Mouse (Mus musculus) CH12.LX (cell line): Measurements from ENCODE around the gene Slc45a1. TPM values are rescaled to one million over a fixed set of nuclear protein-coding genes. Genes with fewer than 3 reads are reported as not detected.

Source experiments
- DNase-seq: peaks from one replicate; pipeline ENCODE4 v3.0.0-alpha.2; 2013; ENCODE audit errors: extremely low read depth
- H3K27ac ChIP-seq: 2 replicates; pipeline ENCODE4 v1.5.1; 2012; ENCODE audit warnings: low read depth, mild to moderate bottlenecking, control low read depth, moderate library complexity; ENCODE audit not compliant: insufficient read depth
- H3K27me3 ChIP-seq: replicated peaks from 2 replicates; pipeline ENCODE3; 2012; ENCODE audit warnings: inconsistent platforms
- H3K36me3 ChIP-seq, 2 experiments: replicated peaks in 1 of 2; 2 replicates each; pipeline versions ENCODE3 to v1.6.1; 2012; ENCODE audit warnings: inconsistent platforms in 1 of 2, low read length in 1 of 2, mild to moderate bottlenecking in 1 of 2, mixed read lengths in 1 of 2, moderate library complexity in 1 of 2; ENCODE audit not compliant: control insufficient read depth in 1 of 2, insufficient read depth in 1 of 2
- H3K4me1 ChIP-seq, 2 experiments: 2 replicates each; pipeline ENCODE4 v1.6.1; 2012; ENCODE audit warnings: inconsistent platforms in 1 of 2, moderate library complexity in 1 of 2; ENCODE audit not compliant: insufficient read depth in 2 of 2, control insufficient read depth in 1 of 2
- H3K4me2 ChIP-seq: 2 replicates; pipeline ENCODE4 v1.6.1; 2012; ENCODE audit warnings: low read depth, mild to moderate bottlenecking, control low read depth; ENCODE audit not compliant: poor library complexity, insufficient read depth, severe bottlenecking
- H3K4me3 ChIP-seq, 3 experiments: fragments of 150-350 bp in 1 of 3; sonication (generic) in 1 of 3; replicated peaks in 1 of 3; 2 replicates each; pipeline versions ENCODE3 to v1.5.1; 2011 to 2012; ENCODE audit warnings: low read depth in 2 of 3, low read length in 2 of 3, mild to moderate bottlenecking in 2 of 3, moderate library complexity in 2 of 3, control low read depth in 1 of 3, improper control_type of control experiment in 1 of 3, inconsistent platforms in 1 of 3, mixed read lengths in 1 of 3; ENCODE audit not compliant: poor library complexity in 1 of 3
- H3K79me2 ChIP-seq: replicated peaks from 2 replicates; pipeline ENCODE4 v1.6.1; 2012; ENCODE audit warnings: mild to moderate bottlenecking, moderate library complexity; ENCODE audit not compliant: control insufficient read depth, poor library complexity, insufficient read depth, severe bottlenecking; ENCODE audit errors: extremely low read depth
- H3K9ac ChIP-seq: 2 replicates; pipeline ENCODE4 v1.6.1; 2012; ENCODE audit warnings: low read depth, mild to moderate bottlenecking, control low read depth, moderate library complexity; ENCODE audit not compliant: insufficient read depth
- H3K9me3 ChIP-seq: replicated peaks from 2 replicates; pipeline ENCODE3; 2012; ENCODE audit warnings: low read length, inconsistent platforms, mixed read lengths
- BHLHE40 ChIP-seq: IDR thresholded peaks from 2 replicates; pipeline ENCODE4 v1.6.1; 2011; ENCODE audit warnings: mild to moderate bottlenecking, low read depth, low read length, improper control_type of control experiment
- CTCF ChIP-seq, 2 experiments: IDR thresholded peaks in 1 of 2; conservative IDR thresholded peaks in 1 of 2; 2 replicates each; pipeline ENCODE4 v1.5.1; 2011 to 2012; ENCODE audit warnings: low read depth in 2 of 2, low read length in 2 of 2, improper control_type of control experiment in 1 of 2, inconsistent platforms in 1 of 2, mild to moderate bottlenecking in 1 of 2, moderate library complexity in 1 of 2
- ELF1 ChIP-seq: IDR thresholded peaks from 2 replicates; pipeline ENCODE4 v1.6.1; 2014; ENCODE audit warnings: low read depth, mild to moderate bottlenecking, inconsistent platforms, low read length, improper control_type of control experiment
- ETS1 ChIP-seq: conservative IDR thresholded peaks from 2 replicates; pipeline ENCODE4 v1.6.1; 2012; ENCODE audit warnings: low read depth, mild to moderate bottlenecking, inconsistent platforms, low read length, improper control_type of control experiment, moderate library complexity
- GABPA ChIP-seq: IDR thresholded peaks from 2 replicates; pipeline ENCODE4 v1.6.1; 2012; ENCODE audit warnings: low read depth, low read length, improper control_type of control experiment, inconsistent platforms; ENCODE audit not compliant: insufficient replicate concordance
- HCFC1 ChIP-seq: IDR thresholded peaks from 2 replicates; pipeline ENCODE4 v1.6.1; 2012; ENCODE audit warnings: low read depth, mild to moderate bottlenecking, inconsistent platforms, low read length, improper control_type of control experiment
- JUND ChIP-seq: conservative IDR thresholded peaks from 2 replicates; pipeline ENCODE4 v1.6.1; 2011; ENCODE audit warnings: low read depth, low read length, improper control_type of control experiment
- KAT2A ChIP-seq: IDR thresholded peaks from 2 replicates; pipeline ENCODE4 v1.6.1; 2012; ENCODE audit warnings: low read length, improper control_type of control experiment, inconsistent platforms; ENCODE audit not compliant: insufficient replicate concordance
- MAX ChIP-seq: IDR thresholded peaks from 2 replicates; pipeline ENCODE4 v1.6.1; 2011; ENCODE audit warnings: low read length, improper control_type of control experiment
- PAX5 ChIP-seq: IDR thresholded peaks from 2 replicates; pipeline ENCODE4 v1.6.1; 2012; ENCODE audit warnings: low read length, inconsistent platforms, mixed read lengths
- POLR2A ChIP-seq: IDR thresholded peaks from 2 replicates; pipeline ENCODE4 v1.6.1; 2011; ENCODE audit warnings: low read depth, mild to moderate bottlenecking, improper control_type of control experiment, low read length
- POLR2AphosphoS2 ChIP-seq: IDR thresholded peaks from 2 replicates; pipeline ENCODE4 v1.6.1; 2011; ENCODE audit warnings: low read depth, low read length, improper control_type of control experiment
- RAD21 ChIP-seq: IDR thresholded peaks from 2 replicates; pipeline ENCODE4 v1.6.1; 2011; ENCODE audit warnings: low read depth, mild to moderate bottlenecking, low read length, improper control_type of control experiment, moderate library complexity
- RCOR1 ChIP-seq: conservative IDR thresholded peaks from 2 replicates; pipeline ENCODE4 v1.6.1; 2012; ENCODE audit warnings: low read depth, mild to moderate bottlenecking, inconsistent platforms, low read length, improper control_type of control experiment
- UBTF ChIP-seq: IDR thresholded peaks from 2 replicates; pipeline ENCODE4 v1.6.1; 2012; ENCODE audit warnings: low read depth, mild to moderate bottlenecking, inconsistent platforms, low read length, improper control_type of control experiment, moderate library complexity
- ZC3H11A ChIP-seq: IDR thresholded peaks from 2 replicates; pipeline ENCODE4 v1.6.1; 2012; ENCODE audit warnings: low read depth, mild to moderate bottlenecking, inconsistent platforms, low read length, improper control_type of control experiment
- ZKSCAN1 ChIP-seq: IDR thresholded peaks from 2 replicates; pipeline ENCODE4 v1.6.1; 2012; ENCODE audit warnings: low read depth, inconsistent platforms, low read length, improper control_type of control experiment, borderline replicate concordance
- ZMIZ1 ChIP-seq: IDR thresholded peaks from 2 replicates; pipeline ENCODE4 v1.6.1; 2012; ENCODE audit warnings: low read depth, mild to moderate bottlenecking, inconsistent platforms, low read length, improper control_type of control experiment
- dilution Hi-C: fragments of 300-500 bp; cut with MboI; formaldehyde crosslinking; loops from 2 replicates; pipeline ENCODE4 v1.14.3; 2020; ENCODE audit warnings: low sequenced_read_pairs; ENCODE audit not compliant: extremely low pct_unique_long_range_greater_than_20kb, extremely low pct_ligation_motif_present
- in situ Hi-C: fragments of 300-500 bp; cut with MboI; formaldehyde crosslinking; loops from 3 replicates; pipeline ENCODE4 v1.14.3; 2019; ENCODE audit warnings: low sequenced_read_pairs, low pct_ligation_motif_present, low pct_unique_long_range_greater_than_20kb, mixed read lengths
- polyA plus RNA-seq: library from polyadenylated mRNA; unstranded; fragments of >175 nt; gene quantifications from 2 replicates; pipeline ENCODE4 v1.2.1, GENCODE M21; 2012; ENCODE audit warnings: low read depth; ENCODE audit not compliant: insufficient read length
- total RNA-seq, 2 experiments: library from RNA; depleted of rRNA; stranded (reverse); fragments of 300-350 nt in 1 of 2; fragments of >200 nt in 1 of 2; gene quantifications; 2 replicates each; pipeline ENCODE4 v1.2.3; 2012 to 2014

Slc45a1 gene
- total and polyA plus RNA-seq, 3 experiments = not detected

DNA sequence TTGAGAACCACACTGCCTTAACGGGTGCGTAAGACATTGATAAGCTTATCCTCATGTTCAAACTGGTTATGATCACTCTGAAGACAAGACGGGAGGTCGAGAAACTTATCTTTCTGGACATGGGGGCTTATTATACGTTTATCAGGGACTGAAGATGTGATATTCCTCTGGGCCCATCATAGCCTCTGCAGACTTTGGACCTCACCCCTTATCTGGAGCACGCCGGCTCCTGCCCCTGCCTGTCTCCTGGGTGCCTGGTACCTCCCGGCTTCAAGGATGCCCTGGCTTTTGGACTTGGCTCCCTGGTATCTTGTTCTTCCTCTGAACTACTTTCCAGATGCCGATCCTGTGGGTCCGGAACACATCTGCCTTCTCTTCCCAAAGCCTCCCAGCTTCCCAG is 37.6 kb upstream of the Slc45a1 start:
- Histone ChIP-seq H3K79me2 (no peaks in the 10 kb centered on the region), H3K9me3 (no peaks in the 10 kb centered on the region), H3K36me3 (no peaks in the 10 kb centered on the region), H3K27ac (no peak overlapping the region), H3K27me3 (peaks cover 3% of the 10 kb centered on the region), H3K4me2 (no peak overlapping the region), H3K4me1 (peaks cover 6 to 12% of the 10 kb centered on the region in 2 experiments), H3K9ac (no peak overlapping the region), H3K4me3 (no peak overlapping the region)
- in situ Hi-C loops (no loop called here), dilution Hi-C loops (no loop called here)
- TF ChIP-seq RCOR1 (no peak), ZKSCAN1 (no peak), RAD21 (no peak), ZC3H11A (no peak), CTCF (conservative IDR thresholded peaks at IDR 0.05 in 1 of 2, IDR thresholded peaks at IDR 0.05 in 1 of 2; ENCODE audit: low read depth in 2 of 2, low read length in 2 of 2) (no peak), PAX5 (no peak), GABPA (no peak), ZMIZ1 (no peak), ETS1 (no peak), KAT2A (no peak), HCFC1 (no peak), POLR2A (no peak), BHLHE40 (no peak), MAX (no peak), ELF1 (no peak)
- TF ChIP-seq, all 38 proteins: peak for 0
- DNase-seq = no peak

DNA sequence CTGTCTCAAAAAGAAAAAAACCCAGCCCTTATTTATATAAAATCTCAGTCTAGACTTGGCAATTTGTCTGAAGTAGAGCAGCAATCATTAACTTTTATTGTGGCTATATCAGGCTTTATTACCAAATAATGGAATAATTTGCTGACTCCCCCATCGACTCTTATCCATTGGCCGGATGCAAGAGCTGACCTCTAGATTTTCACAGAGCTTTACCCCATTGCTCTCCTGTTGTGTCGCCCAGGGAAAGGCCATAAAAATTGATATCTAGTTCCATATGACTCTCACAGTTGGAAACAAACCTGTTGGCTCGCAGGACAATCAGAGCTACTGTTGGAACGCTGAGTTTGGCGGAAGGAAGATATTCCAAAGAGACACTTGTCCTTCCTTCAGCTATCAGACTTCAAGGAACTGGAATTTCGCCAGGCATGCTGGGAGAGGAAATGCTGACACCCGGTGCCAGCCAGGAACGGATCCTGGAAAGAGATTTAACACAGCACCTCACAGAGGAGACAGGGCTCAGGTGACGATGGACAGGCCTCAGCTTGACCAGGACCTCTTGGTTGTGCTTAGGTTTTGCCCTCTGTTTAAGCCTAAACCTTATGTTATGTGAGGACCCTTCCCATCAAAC is 35.3 kb upstream of the Slc45a1 start:
- H3K9me3 ChIP-seq = no peaks in the 10 kb centered on the region
- dilution Hi-C loops = no loop called here
- TF ChIP-seq ZMIZ1 = no peak
- no peak for TF ChIP-seq UBTF
- TF ChIP-seq JUND = no peak
- no peak for TF ChIP-seq POLR2AphosphoS2
- TF ChIP-seq, all 38 proteins: peak for 0
- in situ Hi-C loops = no loop called here
- H3K4me1 ChIP-seq = peaks cover 6 to 10% of the 10 kb centered on the region in 2 experiments; a peak in 3 of 4 replicates
- no peak overlapping the region for H3K27ac ChIP-seq
- peaks cover 3% of the 10 kb centered on the region for H3K27me3 ChIP-seq
- no peak overlapping the region for H3K4me3 ChIP-seq
- H3K9ac ChIP-seq = no peak overlapping the region
- H3K79me2 ChIP-seq = no peaks in the 10 kb centered on the region
- DNase-seq = no peak
- no peaks in the 10 kb centered on the region for H3K36me3 ChIP-seq
- no peak overlapping the region for H3K4me2 ChIP-seq
